Mouse (Mus musculus) kidney, adult 2 months (tissue): ENCODE measurements around the gene Fnbp1l.

Experiments
- CTCF ChIP-seq: fragments of 200-500 bp; conservative IDR thresholded peaks from 2 replicates; pipeline ENCODE4 v1.5.1; 2011; ENCODE audit warnings: low read depth, mild to moderate bottlenecking, control low read depth, low read length, moderate library complexity, mixed read lengths; ENCODE audit not compliant: insufficient read depth, insufficient read length
- POLR2A ChIP-seq: fragments of 200-500 bp; IDR thresholded peaks from one replicate; pipeline ENCODE4 v1.6.1; 2011; ENCODE audit warnings: low read depth, low read length, control low read depth

DNA sequence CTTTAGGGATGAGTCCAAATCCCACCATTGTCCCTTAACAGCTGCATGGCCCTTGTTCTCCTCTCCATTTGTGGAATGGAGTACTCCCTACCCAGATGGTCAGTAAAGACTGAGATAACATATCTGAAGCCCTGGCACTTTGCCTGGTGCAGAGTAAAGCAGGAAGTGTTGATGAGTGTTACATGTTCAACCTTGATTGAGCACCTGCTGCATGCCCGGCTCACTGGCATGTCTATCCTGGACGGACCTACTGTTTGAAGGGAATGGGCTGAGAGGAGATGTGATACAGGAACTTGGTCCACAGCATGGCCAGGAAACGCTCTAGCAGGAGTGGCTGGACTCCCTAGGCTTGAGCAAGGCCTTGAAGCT, 103.2 kb downstream of the Fnbp1l start:
- TF ChIP-seq CTCF (no peak), POLR2A (no peak)
